Mouse (Mus musculus) bone marrow, adult 2 months (tissue): ENCODE measurements around the gene Pde4d.

Experiments
- CTCF ChIP-seq: fragments of 200-500 bp; IDR thresholded peaks from 2 replicates; pipeline ENCODE4 v1.5.1; 2011; ENCODE audit warnings: low read length, control low read depth; ENCODE audit not compliant: control insufficient read depth, insufficient read depth
- POLR2A ChIP-seq: fragments of 200-500 bp; IDR thresholded peaks from 2 replicates; pipeline ENCODE4 v1.6.1; 2011; ENCODE audit warnings: low read depth, mild to moderate bottlenecking, control low read depth, low read length, borderline replicate concordance; ENCODE audit not compliant: control insufficient read depth

GRCm38 (mm10) chr13:109864311-109864710, 1414.6 kb downstream of the Pde4d start:
- TF ChIP-seq POLR2A (no peak), CTCF (no peak)
